Mouse (Mus musculus): ENCODE results near the gene Fgfr2.

DNA sequence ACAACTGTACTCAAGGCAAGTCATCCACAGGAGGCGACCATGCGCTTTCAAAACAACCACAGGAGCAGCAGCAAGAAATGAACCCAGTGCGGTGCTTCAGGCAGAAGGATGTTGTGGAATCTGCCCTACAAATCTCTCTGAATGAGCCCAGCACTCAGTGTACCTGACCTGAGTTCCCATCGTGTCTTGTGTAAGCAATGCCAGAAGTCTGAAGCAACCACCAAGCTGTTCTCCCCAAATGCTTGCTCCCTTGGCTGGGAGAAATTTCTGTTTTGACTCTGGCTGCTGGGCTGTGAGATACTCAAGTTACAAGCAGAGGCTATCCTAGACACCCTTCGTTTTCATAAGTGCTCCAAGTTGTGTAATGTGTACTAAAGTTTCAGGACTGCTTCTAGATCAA is 517.5 kb downstream of the Fgfr2 start:
- TF ChIP-seq CTCF (IDR thresholded peaks at IDR 0.05): no peak
- TF ChIP-seq EP300 (IDR thresholded peaks at IDR 0.05): no peak
